Mouse (Mus musculus) lung, embryonic 14.5 days (tissue): ENCODE data around the gene Kidins220. TPM values are rescaled to one million over a fixed set of nuclear protein-coding genes. Genes with fewer than 3 reads are reported as not detected.
A peak's percentile ranks its signal among the peaks of the same experiment; 100 is the strongest.

ENCODE experiments used
- ATAC-seq: fragments of 200-750 bp; cut with Nextera tagmentation; 2 replicates; pipeline ENCODE4 v1.8.0; 2017; ENCODE audit warnings: mild to moderate bottlenecking, moderate TSS enrichment, moderate library complexity; ENCODE audit not compliant: insufficient read depth
- DNase-seq: peaks from one replicate; pipeline ENCODE4 v3.0.0-alpha.2; 2015
- H3K27ac ChIP-seq: fragments of 300-500 bp; sonication (generic); 2 replicates; pipeline ENCODE4 v1.5.1; 2014; ENCODE audit warnings: low read depth, mild to moderate bottlenecking, moderate library complexity
- H3K27me3 ChIP-seq: fragments of 300-500 bp; sonication (generic); 2 replicates; pipeline ENCODE4 v1.6.1; 2014; ENCODE audit warnings: low read length, control low read depth; ENCODE audit not compliant: insufficient read depth
- H3K36me3 ChIP-seq: fragments of 300-500 bp; sonication (generic); 2 replicates; pipeline ENCODE4 v1.6.1; 2014; ENCODE audit warnings: control low read depth; ENCODE audit not compliant: insufficient read depth
- H3K4me1 ChIP-seq: fragments of 300-500 bp; sonication (generic); 2 replicates; pipeline ENCODE4 v1.6.1; 2014; ENCODE audit warnings: antibody characterized with exemption, control low read depth; ENCODE audit not compliant: insufficient read depth
- H3K4me2 ChIP-seq: fragments of 300-500 bp; sonication (generic); 2 replicates; pipeline ENCODE4 v1.6.1; 2014; ENCODE audit warnings: mild to moderate bottlenecking
- H3K4me3 ChIP-seq: fragments of 300-500 bp; sonication (generic); 2 replicates; pipeline ENCODE4 v1.5.1; 2014; ENCODE audit warnings: low read depth, low read length
- H3K9ac ChIP-seq: fragments of 300-500 bp; sonication (generic); 2 replicates; pipeline ENCODE4 v1.6.1; 2014
- H3K9me3 ChIP-seq: fragments of 300-500 bp; sonication (generic); 2 replicates; pipeline ENCODE4 v1.6.1; 2016; ENCODE audit warnings: low read depth, low read length, control low read depth
- CTCF ChIP-seq: IDR thresholded peaks from 2 replicates; pipeline ENCODE4 v1.5.1; 2016; ENCODE audit warnings: antibody characterized with exemption, low read depth
- WGBS: fragments of 180-500 bp; shearing (Covaris S2); extraction: QIAGEN DNeasy Blood & Tissue Kit; methylation state at CpG from one replicate; pipeline ENCODE4 v1.1.7; 2014; 5-methylcytosine and 5-hydroxymethylcytosine counted together
- polyA plus RNA-seq: library from polyadenylated mRNA; unstranded; fragments of >200 nt; fragmentation: Nextera tagmentation; extraction: Ambion mirVana; gene quantifications from 2 replicates; pipeline ENCODE4 v1.2.1, GENCODE M21; 2014

The Kidins220 gene
- polyA plus RNA-seq, 1 experiment from 2014 or later, result 25.7 TPM

DNA sequence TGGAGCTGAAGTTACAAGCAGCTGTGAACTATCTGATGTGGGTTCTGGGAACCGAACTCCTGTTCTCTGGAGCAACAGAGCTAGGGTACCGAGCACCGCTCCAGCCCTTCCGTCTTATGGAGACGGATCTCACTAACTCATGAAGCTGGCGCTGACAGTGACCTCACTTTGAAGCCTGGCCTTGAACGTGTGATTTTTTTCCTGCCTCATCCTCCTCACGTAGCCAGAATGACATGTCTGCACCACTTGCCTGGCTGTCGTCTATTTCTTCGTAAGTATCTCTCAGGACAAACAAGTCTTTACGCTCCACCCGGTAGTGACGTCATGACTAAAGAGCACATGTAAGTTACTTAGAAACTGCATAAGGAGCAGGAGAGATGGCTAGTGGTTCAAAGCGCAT, 27.7 kb upstream of the Kidins220 start:
- WGBS, result 77% methylated on average over 14 of the region's 14 CpGs

DNA sequence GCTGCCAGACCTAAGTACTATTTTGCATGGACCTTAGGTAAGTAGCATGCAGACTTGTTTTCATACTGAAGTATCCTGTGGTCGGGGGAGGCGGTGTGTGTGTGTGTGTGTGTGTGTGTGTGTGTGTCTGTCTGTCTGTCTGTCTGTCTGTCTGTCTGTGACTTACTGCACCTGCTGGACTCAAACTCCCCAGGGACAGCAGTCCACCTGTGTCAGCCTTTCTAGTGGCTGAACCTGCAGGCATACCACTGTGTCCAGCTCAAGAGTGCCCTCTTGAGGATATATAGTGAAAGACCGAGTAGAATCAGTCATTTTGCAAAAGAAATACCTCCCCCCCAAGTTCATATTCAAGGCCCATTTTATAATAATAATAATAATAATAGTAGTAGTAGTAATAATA, 26.4 kb upstream of the Kidins220 start:
- H3K4me1 ChIP-seq, result no peaks in the 10 kb centered on the region
- DNase-seq, result peak; percentile 80
- H3K27me3 ChIP-seq, result no peaks in the 10 kb centered on the region
- no peak for ATAC-seq
- no peak overlapping the region for H3K4me2 ChIP-seq
- peaks cover 47% of the 10 kb centered on the region for H3K36me3 ChIP-seq
- H3K27ac ChIP-seq, result no peak overlapping the region
- TF ChIP-seq CTCF, result peak; percentile 75
- no peaks in the 10 kb centered on the region for H3K9me3 ChIP-seq
- no peak overlapping the region for H3K4me3 ChIP-seq
- no peak overlapping the region for H3K9ac ChIP-seq
- WGBS, result 56% methylated on average over 3 of the region's 3 CpGs

More for the DNA sequence above, 27.7 kb upstream of the Kidins220 start:
- H3K4me3 ChIP-seq, result no peak overlapping the region
- H3K4me1 ChIP-seq, result no peaks in the 10 kb centered on the region
- no peak for TF ChIP-seq CTCF
- H3K27ac ChIP-seq, result no peak overlapping the region
- no peaks in the 10 kb centered on the region for H3K9me3 ChIP-seq
- DNase-seq (no peak), ATAC-seq (no peak)
- no peaks in the 10 kb centered on the region for H3K27me3 ChIP-seq
- H3K36me3 ChIP-seq, result peaks cover 49% of the 10 kb centered on the region
- H3K9ac ChIP-seq, result no peak overlapping the region
- no peak overlapping the region for H3K4me2 ChIP-seq

DNA sequence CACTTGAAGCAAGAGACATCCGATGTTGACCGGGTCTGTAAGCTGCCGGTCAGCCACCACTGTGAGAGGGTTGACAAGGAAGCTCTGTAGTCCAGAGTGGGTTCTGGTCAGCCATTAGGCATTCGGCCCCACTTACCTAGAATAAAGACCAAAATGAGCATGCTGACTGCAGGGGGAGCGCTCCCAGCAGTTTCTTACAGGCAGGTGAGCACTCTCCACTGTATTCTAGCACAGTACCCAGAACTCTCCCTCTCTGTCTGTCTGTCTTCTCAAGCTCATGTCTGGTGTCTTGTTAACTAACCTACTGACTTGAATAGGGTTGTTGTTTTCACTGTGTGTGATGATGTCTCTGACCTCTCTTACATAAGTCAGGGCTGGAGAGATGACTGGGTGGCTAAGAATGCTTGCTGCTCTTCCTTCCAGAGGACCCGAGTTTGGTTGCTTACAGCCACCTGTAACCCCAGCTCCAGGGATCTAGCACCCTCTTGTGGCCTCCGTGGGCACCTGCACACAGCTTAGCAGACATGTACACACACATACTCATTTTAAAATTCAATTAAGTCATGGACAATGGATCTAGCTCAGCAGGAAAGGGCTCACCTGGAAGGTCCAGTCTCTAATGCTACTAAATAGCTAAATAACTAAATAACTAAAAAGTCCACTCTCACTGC, 24.2 kb upstream of the Kidins220 start:
- peak; percentile 13 for DNase-seq

GRCm38 (mm10) chr12:24952147-24952546, 22.6 kb upstream of the Kidins220 start:
- Histone ChIP-seq H3K4me1 (no peaks in the 10 kb centered on the region), H3K36me3 (peaks cover 47% of the 10 kb centered on the region), H3K4me3 (no peak overlapping the region), H3K9ac (no peak overlapping the region), H3K27ac (no peak overlapping the region), H3K4me2 (no peak overlapping the region), H3K9me3 (no peaks in the 10 kb centered on the region), H3K27me3 (no peaks in the 10 kb centered on the region)
- 44% methylated on average over 6 of the region's 6 CpGs for WGBS
- DNase-seq, result peak; percentile 87
- ATAC-seq, result peak; percentile 47; the same call in 1 of the 2 replicates
- peak; percentile 86 for TF ChIP-seq CTCF

More for the DNA sequence above, 24.2 kb upstream of the Kidins220 start:
- Histone ChIP-seq H3K9me3 (no peaks in the 10 kb centered on the region), H3K4me3 (no peak overlapping the region), H3K27ac (no peak overlapping the region), H3K4me2 (no peak overlapping the region), H3K9ac (no peak overlapping the region), H3K36me3 (peaks cover 51% of the 10 kb centered on the region), H3K27me3 (no peaks in the 10 kb centered on the region), H3K4me1 (no peaks in the 10 kb centered on the region)
- TF ChIP-seq CTCF, result peak; percentile 59
- WGBS, result 90% methylated on average over 7 of the region's 7 CpGs
- ATAC-seq, result no peak

GRCm38 (mm10) chr12:24955137-24955536, 19.6 kb upstream of the Kidins220 start:
- Histone ChIP-seq H3K9ac (no peak overlapping the region), H3K27ac (no peak overlapping the region), H3K9me3 (no peaks in the 10 kb centered on the region), H3K27me3 (no peaks in the 10 kb centered on the region), H3K4me2 (no peak overlapping the region), H3K4me1 (no peaks in the 10 kb centered on the region), H3K4me3 (no peak overlapping the region), H3K36me3 (peaks cover 50% of the 10 kb centered on the region)
- ATAC-seq (no peak), DNase-seq (no peak)
- no peak for TF ChIP-seq CTCF
- WGBS, result 67% methylated on average over 9 of the region's 9 CpGs

DNA sequence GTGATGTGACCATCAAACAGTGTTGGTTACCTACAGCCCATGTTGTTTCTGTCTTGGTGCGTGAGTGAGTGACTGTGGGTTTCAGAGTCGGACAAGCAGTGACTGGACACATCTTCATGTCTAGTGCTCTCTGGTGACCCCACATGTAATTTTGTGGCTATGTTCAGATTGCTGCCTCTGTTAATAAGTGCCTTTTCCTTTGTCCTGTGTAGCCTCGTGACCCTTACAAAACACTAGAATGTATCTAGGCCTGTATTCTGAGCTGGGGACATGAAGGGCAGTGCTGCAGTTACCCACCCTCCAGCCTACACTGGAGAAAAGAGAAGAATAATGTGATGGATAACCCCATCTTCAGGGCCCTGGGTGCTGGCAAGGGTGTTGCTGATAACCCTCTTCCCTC, 16.2 kb upstream of the Kidins220 start:
- no peaks in the 10 kb centered on the region for H3K27me3 ChIP-seq
- H3K9me3 ChIP-seq, result no peaks in the 10 kb centered on the region
- no peak overlapping the region for H3K4me2 ChIP-seq
- H3K36me3 ChIP-seq, result peaks cover 27% of the 10 kb centered on the region
- TF ChIP-seq CTCF, result no peak
- ATAC-seq, result no peak
- no peaks in the 10 kb centered on the region for H3K4me1 ChIP-seq
- WGBS, result 90% methylated on average over 3 of the region's 3 CpGs
- H3K9ac ChIP-seq, result no peak overlapping the region
- H3K4me3 ChIP-seq, result no peak overlapping the region
- DNase-seq, result no peak
- H3K27ac ChIP-seq, result no peak overlapping the region

DNA sequence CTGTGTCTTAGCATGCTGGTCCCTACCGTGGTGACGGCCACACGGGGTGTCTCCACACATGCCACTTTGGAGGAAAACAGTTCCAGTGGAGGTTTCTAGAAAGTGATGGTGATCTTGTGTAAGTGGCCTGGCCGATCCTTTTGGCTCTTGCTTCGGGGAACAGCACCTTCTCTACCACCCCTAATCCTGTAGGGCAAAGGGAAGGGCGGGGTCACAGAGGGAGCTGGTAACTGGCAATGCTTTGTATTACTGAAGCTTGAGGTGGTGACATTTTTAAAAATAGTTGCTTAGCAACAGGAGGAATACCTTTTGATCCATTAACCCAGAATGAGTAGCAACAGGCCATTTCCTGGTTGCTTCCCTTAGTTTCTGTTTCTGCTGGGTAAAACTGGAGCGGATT, 12.9 kb upstream of the Kidins220 start:
- H3K27me3 ChIP-seq, result no peaks in the 10 kb centered on the region
- TF ChIP-seq CTCF, result no peak
- DNase-seq (no peak), ATAC-seq (no peak)
- no peaks in the 10 kb centered on the region for H3K4me1 ChIP-seq
- H3K27ac ChIP-seq, result no peak overlapping the region
- no peak overlapping the region for H3K4me3 ChIP-seq
- H3K36me3 ChIP-seq, result peaks cover 16% of the 10 kb centered on the region
- H3K9ac ChIP-seq, result no peak overlapping the region
- no peaks in the 10 kb centered on the region for H3K9me3 ChIP-seq
- 87% methylated on average over 7 of the region's 7 CpGs for WGBS
- H3K4me2 ChIP-seq, result no peak overlapping the region
